Mouse (Mus musculus) thymus, adult 2 months (tissue): Measurements from ENCODE around the gene Efhd2. TPM values are rescaled to one million over a fixed set of nuclear protein-coding genes. Genes with fewer than 3 reads are reported as not detected.
A peak's percentile ranks its signal among the peaks of the same experiment; 100 is the strongest.

Experiments
- DNase-seq: peaks from one replicate; pipeline ENCODE4 v3.0.0; 2021
- H3K27ac ChIP-seq: fragments of 200-500 bp; 2 replicates; pipeline ENCODE4 v1.5.1; 2012; ENCODE audit warnings: low read length, control low read depth; ENCODE audit not compliant: control insufficient read depth, insufficient read depth
- H3K27me3 ChIP-seq: fragments of 200-500 bp; 2 replicates; pipeline ENCODE4 v1.6.1; 2012; ENCODE audit warnings: mild to moderate bottlenecking, low read length, moderate library complexity, mixed read lengths; ENCODE audit not compliant: control insufficient read depth, insufficient read depth
- H3K36me3 ChIP-seq: fragments of 200-500 bp; 2 replicates; pipeline ENCODE4 v1.6.1; 2012; ENCODE audit warnings: mild to moderate bottlenecking, low read length, moderate library complexity; ENCODE audit not compliant: control insufficient read depth, insufficient read depth
- H3K4me1 ChIP-seq: fragments of 200-500 bp; replicated peaks from 2 replicates; pipeline ENCODE4 v1.6.1; 2012; ENCODE audit warnings: low read length; ENCODE audit not compliant: control insufficient read depth, insufficient read depth
- H3K4me3 ChIP-seq: fragments of 200-500 bp; 2 replicates; pipeline ENCODE4 v1.5.1; 2012; ENCODE audit warnings: mild to moderate bottlenecking, low read length, control low read depth, moderate library complexity; ENCODE audit not compliant: control insufficient read depth, insufficient read depth
- CTCF ChIP-seq: fragments of 200-500 bp; IDR thresholded peaks from 2 replicates; pipeline ENCODE4 v1.5.1; 2012; ENCODE audit warnings: mild to moderate bottlenecking, control low read depth, low read length, moderate library complexity, borderline replicate concordance; ENCODE audit not compliant: control insufficient read depth, poor library complexity, insufficient read depth; ENCODE audit errors: extremely low read depth
- POLR2A ChIP-seq: fragments of 200-500 bp; IDR thresholded peaks from 2 replicates; pipeline ENCODE4 v1.6.1; 2012; ENCODE audit warnings: mild to moderate bottlenecking, low read length, control low read depth, moderate library complexity; ENCODE audit not compliant: control insufficient read depth, poor library complexity, insufficient read depth; ENCODE audit errors: extremely low read depth
- WGBS: fragments of 180-500 bp; shearing (Covaris S2); methylation state at CpG from one replicate; pipeline ENCODE4 v1.1.7; 2018; 5-methylcytosine and 5-hydroxymethylcytosine counted together
- polyA plus RNA-seq: library from polyadenylated mRNA; depleted of rRNA; stranded (reverse); fragments of >200 nt; gene quantifications from 2 replicates; pipeline ENCODE4 v1.2.3, GENCODE M21; 2012

The Efhd2 gene
- polyA plus RNA-seq, 1 experiment: 120 TPM

GRCm38 (mm10) chr4:141879875-141880274, 5.2 kb upstream of the Efhd2 start:
- 96% methylated on average over 9 of the region's 9 CpGs for WGBS
- no peaks in the 10 kb centered on the region for H3K27me3 ChIP-seq
- H3K4me3 ChIP-seq: no peak overlapping the region

GRCm38 (mm10) chr4:141879074-141879473, 4.4 kb upstream of the Efhd2 start:
- WGBS: 86% methylated on average over 4 of the region's 4 CpGs
- no peak overlapping the region for H3K27ac ChIP-seq

More at GRCm38 (mm10) chr4:141879875-141880274, 5.2 kb upstream of the Efhd2 start:
- TF ChIP-seq CTCF (no peak), POLR2A (no peak)
- no peak for DNase-seq
- H3K36me3 ChIP-seq: no peaks in the 10 kb centered on the region
- no peak overlapping the region for H3K27ac ChIP-seq
- H3K4me1 ChIP-seq: peaks cover 7% of the 10 kb centered on the region

GRCm38 (mm10) chr4:141878621-141879020, 3.9 kb upstream of the Efhd2 start:
- H3K27ac ChIP-seq: no peak overlapping the region
- peaks cover 14% of the 10 kb centered on the region for H3K4me1 ChIP-seq
- no peaks in the 10 kb centered on the region for H3K36me3 ChIP-seq
- WGBS: 27% methylated on average over 7 of the region's 7 CpGs
- no peak for DNase-seq
- no peaks in the 10 kb centered on the region for H3K27me3 ChIP-seq
- H3K4me3 ChIP-seq: no peak overlapping the region
- no peak for TF ChIP-seq POLR2A
- TF ChIP-seq CTCF: no peak

More at GRCm38 (mm10) chr4:141879074-141879473, 4.4 kb upstream of the Efhd2 start:
- DNase-seq: no peak
- TF ChIP-seq POLR2A: no peak
- no peak for TF ChIP-seq CTCF
- Histone ChIP-seq H3K4me1 (peaks cover 9% of the 10 kb centered on the region), H3K4me3 (no peak overlapping the region), H3K36me3 (no peaks in the 10 kb centered on the region), H3K27me3 (no peaks in the 10 kb centered on the region)

- Histone ChIP-seq H3K4me1 (peaks cover 23% of the 10 kb centered on the region), H3K27ac (no peak overlapping the region), H3K27me3 (no peaks in the 10 kb centered on the region), H3K4me3 (no peak overlapping the region), H3K36me3 (no peaks in the 10 kb centered on the region)
- WGBS: 40% methylated on average over 8 of the region's 8 CpGs
- TF ChIP-seq POLR2A (no peak), CTCF (no peak)
- DNase-seq: no peak
These were observed 875 bp upstream of the Efhd2 start for GRCm38 (mm10) chr4:141875481-141876108.

- Histone ChIP-seq H3K4me1 (peaks cover 25% of the 10 kb centered on the region), H3K36me3 (no peaks in the 10 kb centered on the region), H3K27me3 (no peaks in the 10 kb centered on the region), H3K27ac (no peak overlapping the region), H3K4me3 (peak overlapping the region; percentile 63)
- TF ChIP-seq POLR2A: no peak
- no peak for TF ChIP-seq CTCF
- 2% methylated on average over 19 of the region's 19 CpGs for WGBS
- DNase-seq: peak; percentile 17
These were observed 564 bp downstream of the Efhd2 start for GRCm38 (mm10) chr4:141874111-141874600.

- TF ChIP-seq POLR2A (no peak), CTCF (no peak)
- DNase-seq: no peak
- Histone ChIP-seq H3K4me3 (peak overlapping the region; percentile 5; the same call in 1 of the 2 replicates), H3K27me3 (no peaks in the 10 kb centered on the region), H3K4me1 (peaks cover 25% of the 10 kb centered on the region), H3K27ac (no peak overlapping the region), H3K36me3 (no peaks in the 10 kb centered on the region)
- 92% methylated on average over 9 of the region's 9 CpGs for WGBS
These were observed 1.7 kb downstream of the Efhd2 start for GRCm38 (mm10) chr4:141872977-141873376.
